Mouse (Mus musculus) liver (tissue): ENCODE results near the gene Pdxdc1.
"Not testable (repeated sequence)": the region's sequence is repeated elsewhere in the genome, so short reads cannot be mapped to it uniquely, and the experiment has no call there.

Experiments used
- DNase-seq: peaks from one replicate; pipeline ENCODE4 v3.0.0-alpha.2; 2020; ENCODE audit warnings: mixed read lengths

Gene Pdxdc1

GRCm38 (mm10) chr16:13902888-13903483 is at the start of gene Pdxdc1, which contains the start of gene Mpv17l:
Gene Pdxdc1, minus strand, starts transcription at chr16:13903131.
Gene Mpv17l, plus strand, starts transcription at chr16:13903161.
- peak; percentile 99 for DNase-seq

DNA sequence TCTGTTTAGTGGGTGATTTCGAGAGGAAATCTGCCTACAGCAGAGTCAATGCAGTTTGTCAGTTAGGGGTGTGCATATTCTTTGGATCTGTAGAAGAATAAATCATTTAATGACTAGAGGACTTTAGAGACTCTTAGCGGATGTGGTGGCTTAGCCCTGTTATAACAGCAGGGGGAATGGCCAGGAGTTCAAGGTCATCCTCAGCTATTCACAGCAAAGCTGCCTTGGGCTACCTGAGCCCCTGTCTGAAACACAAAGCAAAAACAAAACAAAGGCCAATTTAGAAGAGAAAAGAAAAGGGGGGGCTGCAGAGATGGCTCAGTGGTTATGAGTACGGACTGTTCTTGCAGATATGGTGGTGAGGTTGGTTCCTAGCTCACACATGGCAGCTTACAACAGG is 48.3 kb upstream of the Pdxdc1 start:
- DNase-seq, result no peak

DNA sequence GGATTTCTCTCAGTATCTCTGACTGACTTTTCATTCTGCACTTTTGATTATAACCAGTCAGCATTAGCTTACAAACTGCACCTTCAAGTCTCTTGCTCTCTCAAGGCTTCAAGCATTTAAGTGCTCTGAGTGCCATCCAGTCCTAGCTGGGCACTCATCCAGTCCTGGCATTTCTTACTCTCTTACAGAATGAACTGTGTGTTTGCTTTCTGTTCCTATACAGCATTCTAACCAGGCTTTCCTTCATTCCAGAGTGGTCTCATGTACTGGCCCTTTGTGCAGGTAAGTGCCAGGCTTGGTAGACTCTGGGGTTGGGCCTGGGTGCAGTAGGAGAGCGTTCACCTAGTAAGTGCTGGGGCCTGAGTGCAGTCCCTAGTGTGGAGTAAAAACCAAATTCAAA is 43.4 kb upstream of the Pdxdc1 start:
- DNase-seq, result no peak

GRCm38 (mm10) chr16:13945153-13945552 is 42.2 kb upstream of the Pdxdc1 start:
- no peak for DNase-seq

- DNase-seq, result no peak
Observed at GRCm38 (mm10) chr16:13944752-13945151, 41.8 kb upstream of the Pdxdc1 start.

- DNase-seq, result no peak
Observed at GRCm38 (mm10) chr16:13944178-13944577, 41.2 kb upstream of the Pdxdc1 start.

- no peak for DNase-seq
Observed at GRCm38 (mm10) chr16:13940847-13941395, 38.0 kb upstream of the Pdxdc1 start.

- peak; percentile 47 for DNase-seq
Observed at GRCm38 (mm10) chr16:13940139-13940846, 37.4 kb upstream of the Pdxdc1 start.

- no peak for DNase-seq
Observed at GRCm38 (mm10) chr16:13927456-13928075, 24.6 kb upstream of the Pdxdc1 start.

GRCm38 (mm10) chr16:13922966-13923365 is 20.0 kb upstream of the Pdxdc1 start:
- DNase-seq, result not testable (repeated sequence)

GRCm38 (mm10) chr16:13922499-13922898 is 19.6 kb upstream of the Pdxdc1 start:
- DNase-seq, result not testable (repeated sequence)

- DNase-seq, result no peak
Observed at GRCm38 (mm10) chr16:13921781-13922180, 18.9 kb upstream of the Pdxdc1 start.

GRCm38 (mm10) chr16:13921063-13921462 is 18.1 kb upstream of the Pdxdc1 start:
- no peak for DNase-seq

- DNase-seq, result no peak
Observed at GRCm38 (mm10) chr16:13920093-13920492, 17.2 kb upstream of the Pdxdc1 start.

- no peak for DNase-seq
Observed at GRCm38 (mm10) chr16:13907297-13907696, 4.4 kb upstream of the Pdxdc1 start.

DNA sequence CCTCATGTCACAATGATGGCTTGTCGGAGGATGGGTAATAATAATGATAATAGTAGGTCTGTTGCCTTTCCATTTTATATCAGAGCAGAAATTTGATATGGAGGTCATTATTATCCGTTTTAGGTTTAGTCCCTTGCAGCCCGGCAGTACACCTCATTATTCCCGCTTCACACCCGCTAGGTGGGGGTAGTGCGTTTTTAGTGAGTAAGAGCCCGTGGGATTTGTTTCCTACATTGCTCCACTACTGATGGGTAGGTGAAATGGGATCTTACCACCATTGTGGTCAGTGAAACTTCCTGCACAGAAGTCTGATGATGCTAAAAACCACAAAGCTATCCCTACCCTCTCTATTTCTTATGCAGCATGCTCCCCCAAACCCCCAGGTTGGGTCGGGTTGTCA is 557 bp upstream of the Pdxdc1 start:
- DNase-seq, result peak; percentile 79

- no peak for DNase-seq
Observed at GRCm38 (mm10) chr16:13902397-13902831, 517 bp downstream of the Pdxdc1 start.

DNA sequence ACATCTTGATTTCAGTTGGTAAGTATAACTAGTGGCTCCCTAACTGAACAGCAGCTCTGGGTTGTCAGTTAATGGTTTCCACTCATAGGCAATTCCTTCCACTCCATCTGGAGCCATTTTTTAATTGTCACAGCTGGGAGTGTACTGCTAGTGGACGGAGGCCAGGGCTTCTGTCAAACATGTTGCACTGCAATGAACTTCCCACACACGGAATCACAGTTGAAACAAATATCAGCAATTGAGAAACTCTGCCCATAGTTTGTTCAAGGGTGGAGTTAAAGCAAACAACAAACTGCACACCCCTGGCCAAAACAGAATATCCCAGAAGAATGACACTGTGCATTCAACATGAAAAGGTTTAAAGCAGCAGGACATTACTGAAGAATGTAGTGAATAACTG is 4.0 kb downstream of the Pdxdc1 start:
- no peak for DNase-seq

DNA sequence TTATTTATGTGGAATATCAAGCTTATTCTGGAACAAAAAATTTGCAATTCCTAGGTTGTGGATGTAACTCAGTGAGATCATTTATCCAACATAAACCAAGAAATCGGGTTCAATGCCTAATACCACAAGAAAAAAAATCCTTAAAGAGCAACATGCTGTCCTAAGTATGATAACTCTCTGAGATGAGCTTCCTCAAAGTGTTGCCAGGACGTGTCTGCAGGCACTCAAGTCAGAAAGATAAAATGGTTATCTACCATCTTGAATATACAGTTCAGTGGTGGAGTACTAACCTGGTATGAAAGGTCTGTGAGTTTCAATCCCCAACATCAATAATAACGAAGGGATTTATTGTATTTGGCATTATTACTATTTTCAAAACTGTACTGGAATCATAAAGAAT is 6.6 kb downstream of the Pdxdc1 start:
- DNase-seq, result no peak

DNA sequence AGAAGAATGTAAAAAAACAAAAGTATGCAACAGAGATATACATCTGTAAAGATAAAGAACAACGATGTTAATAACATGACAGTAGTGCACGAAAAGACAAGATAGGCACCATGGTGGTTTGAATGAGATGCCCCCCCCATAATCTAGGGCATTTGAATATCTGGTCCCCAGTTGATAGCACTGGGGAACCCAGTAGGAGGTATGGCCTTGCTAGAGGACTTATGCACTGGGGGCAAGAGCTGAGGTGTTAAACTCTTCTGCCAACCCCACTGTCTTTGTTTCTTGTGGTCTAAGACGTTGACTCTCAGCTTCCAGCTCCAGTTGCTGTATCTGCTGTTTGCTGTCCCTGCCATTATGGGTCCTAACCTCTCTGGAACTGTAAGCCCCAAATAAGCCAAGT is 7.2 kb downstream of the Pdxdc1 start:
- DNase-seq, result no peak

DNA sequence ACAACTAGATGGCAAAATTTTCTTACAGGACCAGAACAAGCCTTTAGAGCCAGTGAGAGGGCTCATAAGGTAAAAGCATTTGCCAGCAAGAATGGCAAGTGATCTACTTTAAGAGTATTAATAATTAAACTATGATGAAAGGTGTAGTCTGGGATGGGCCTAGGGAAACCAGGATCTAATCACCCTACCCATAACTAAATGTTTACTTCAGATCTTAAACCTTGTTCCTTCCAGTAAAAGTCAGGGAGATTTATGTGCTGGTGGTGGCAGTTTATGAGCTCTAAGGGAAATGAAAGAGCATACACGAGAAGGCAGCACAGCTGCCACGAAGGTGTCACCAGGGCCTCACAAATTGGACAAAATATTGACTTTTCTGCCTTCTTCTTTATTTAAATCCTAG is 8.8 kb downstream of the Pdxdc1 start:
- DNase-seq, result no peak

GRCm38 (mm10) chr16:13892850-13893249 is 10.1 kb downstream of the Pdxdc1 start:
- DNase-seq, result no peak

GRCm38 (mm10) chr16:13890449-13890848 is 12.5 kb downstream of the Pdxdc1 start:
- no peak for DNase-seq
